Mouse (Mus musculus) midbrain, postnatal 0 days (tissue): ENCODE data around the gene 5730522E02Rik. TPM values are rescaled to one million over a fixed set of nuclear protein-coding genes. Genes with fewer than 3 reads are reported as not detected.

Experiments
- ATAC-seq: fragments of 200-750 bp; cut with Nextera tagmentation; 2 replicates; pipeline ENCODE4 v1.8.0; 2017; ENCODE audit warnings: moderate number of reproducible peaks, mild to moderate bottlenecking, moderate TSS enrichment, moderate library complexity; ENCODE audit not compliant: low FRiP score
- DNase-seq: peaks from one replicate; pipeline ENCODE4 v3.0.0-alpha.2; 2015; ENCODE audit warnings: low spot score
- H3K27ac ChIP-seq: fragments of 300-500 bp; sonication (generic); 2 replicates; pipeline ENCODE4 v1.5.1; 2014; ENCODE audit warnings: low read depth, mild to moderate bottlenecking, low read length, mixed read lengths
- H3K27me3 ChIP-seq: fragments of 300-500 bp; sonication (generic); 2 replicates; pipeline ENCODE4 v1.6.1; 2014; ENCODE audit warnings: low read length, control low read depth, mixed read lengths; ENCODE audit not compliant: insufficient read depth
- H3K36me3 ChIP-seq: fragments of 300-500 bp; sonication (generic); 2 replicates; pipeline ENCODE4 v1.6.1; 2014; ENCODE audit warnings: low read length, control low read depth, mixed read lengths; ENCODE audit not compliant: insufficient read depth
- H3K4me1 ChIP-seq: fragments of 300-500 bp; sonication (generic); 2 replicates; pipeline ENCODE4 v1.6.1; 2014; ENCODE audit warnings: mild to moderate bottlenecking, control low read depth, antibody characterized with exemption, low read length, mixed read lengths; ENCODE audit not compliant: insufficient read depth
- H3K4me2 ChIP-seq: fragments of 300-500 bp; sonication (generic); 2 replicates; pipeline ENCODE4 v1.6.1; 2014; ENCODE audit warnings: low read depth, mild to moderate bottlenecking, low read length, mixed read lengths; ENCODE audit not compliant: poor library complexity, severe bottlenecking
- H3K4me3 ChIP-seq: fragments of 300-500 bp; sonication (generic); 2 replicates; pipeline ENCODE4 v1.5.1; 2014; ENCODE audit warnings: low read depth, mild to moderate bottlenecking, low read length, moderate library complexity
- H3K9ac ChIP-seq: fragments of 300-500 bp; sonication (generic); replicated peaks from 2 replicates; pipeline ENCODE4 v1.6.1; 2014; ENCODE audit warnings: mild to moderate bottlenecking, low read length, moderate library complexity, mixed read lengths; ENCODE audit not compliant: poor library complexity, severe bottlenecking
- H3K9me3 ChIP-seq: fragments of 300-500 bp; sonication (generic); 2 replicates; pipeline ENCODE4 v1.6.1; 2016; ENCODE audit warnings: low read length, control low read depth
- CTCF ChIP-seq: IDR thresholded peaks from 2 replicates; pipeline ENCODE4 v1.5.1; 2016; ENCODE audit warnings: antibody characterized with exemption, mild to moderate bottlenecking
- WGBS: fragments of 180-500 bp; shearing (Covaris S2); extraction: QIAGEN DNeasy Blood & Tissue Kit; methylation state at CpG from one replicate; pipeline ENCODE4 v1.1.7; 2014; 5-methylcytosine and 5-hydroxymethylcytosine counted together
- polyA plus RNA-seq: library from polyadenylated mRNA; unstranded; fragments of >200 nt; fragmentation: Nextera tagmentation; extraction: Ambion mirVana; gene quantifications from 2 replicates; pipeline ENCODE4 v1.2.1, GENCODE M21; 2015
- total RNA-seq: library from RNA; depleted of rRNA; stranded (reverse); fragments of >200 nt; gene quantifications from 2 replicates; pipeline ENCODE4 v1.2.3, GENCODE M21; 2014

The 5730522E02Rik gene
- total and polyA plus RNA-seq, 2 experiments from 2014 or later: 5.6 to 12.7 TPM

GRCm38 (mm10) chr11:26076335-26076734, 134.2 kb downstream of the 5730522E02Rik start:
- no peaks in the 10 kb centered on the region for H3K27me3 ChIP-seq
- H3K4me3 ChIP-seq: no peak overlapping the region
- H3K9ac ChIP-seq: no peak overlapping the region
- no peaks in the 10 kb centered on the region for H3K4me1 ChIP-seq
- no peaks in the 10 kb centered on the region for H3K36me3 ChIP-seq
- ATAC-seq: no peak
- no peaks in the 10 kb centered on the region for H3K9me3 ChIP-seq
- TF ChIP-seq CTCF: no peak
- H3K4me2 ChIP-seq: no peak overlapping the region
- H3K27ac ChIP-seq: no peak overlapping the region
- DNase-seq: no peak
- WGBS: 64% methylated on average over 2 of the region's 2 CpGs

- Histone ChIP-seq H3K9ac (no peak overlapping the region), H3K27me3 (no peaks in the 10 kb centered on the region), H3K27ac (no peak overlapping the region), H3K4me2 (no peak overlapping the region), H3K36me3 (no peaks in the 10 kb centered on the region), H3K4me1 (no peaks in the 10 kb centered on the region), H3K9me3 (no peaks in the 10 kb centered on the region), H3K4me3 (no peak overlapping the region)
- 72% methylated on average over 6 of the region's 6 CpGs for WGBS
- ATAC-seq (no peak), DNase-seq (no peak)
- TF ChIP-seq CTCF: no peak
Measured at GRCm38 (mm10) chr11:26075536-26075935, 135.0 kb downstream of the 5730522E02Rik start.

- 43% methylated on average over 8 of the region's 8 CpGs for WGBS
- DNase-seq: peak; percentile 86
- no peak overlapping the region for H3K27ac ChIP-seq
- no peak overlapping the region for H3K4me2 ChIP-seq
- H3K4me3 ChIP-seq: no peak overlapping the region
- no peaks in the 10 kb centered on the region for H3K4me1 ChIP-seq
- H3K36me3 ChIP-seq: no peaks in the 10 kb centered on the region
- peak; percentile 86 for ATAC-seq
- no peaks in the 10 kb centered on the region for H3K9me3 ChIP-seq
- no peaks in the 10 kb centered on the region for H3K27me3 ChIP-seq
- no peak overlapping the region for H3K9ac ChIP-seq
- TF ChIP-seq CTCF: peak; percentile 88
Measured at GRCm38 (mm10) chr11:26073638-26074294, 136.8 kb downstream of the 5730522E02Rik start.

GRCm38 (mm10) chr11:26072101-26072500, 138.5 kb downstream of the 5730522E02Rik start:
- Histone ChIP-seq H3K4me1 (no peaks in the 10 kb centered on the region), H3K9me3 (no peaks in the 10 kb centered on the region), H3K4me2 (no peak overlapping the region), H3K36me3 (no peaks in the 10 kb centered on the region), H3K27ac (no peak overlapping the region), H3K9ac (no peak overlapping the region), H3K4me3 (no peak overlapping the region), H3K27me3 (no peaks in the 10 kb centered on the region)
- TF ChIP-seq CTCF: no peak
- no peak for ATAC-seq
- 59% methylated on average over 4 of the region's 4 CpGs for WGBS
- no peak for DNase-seq

DNA sequence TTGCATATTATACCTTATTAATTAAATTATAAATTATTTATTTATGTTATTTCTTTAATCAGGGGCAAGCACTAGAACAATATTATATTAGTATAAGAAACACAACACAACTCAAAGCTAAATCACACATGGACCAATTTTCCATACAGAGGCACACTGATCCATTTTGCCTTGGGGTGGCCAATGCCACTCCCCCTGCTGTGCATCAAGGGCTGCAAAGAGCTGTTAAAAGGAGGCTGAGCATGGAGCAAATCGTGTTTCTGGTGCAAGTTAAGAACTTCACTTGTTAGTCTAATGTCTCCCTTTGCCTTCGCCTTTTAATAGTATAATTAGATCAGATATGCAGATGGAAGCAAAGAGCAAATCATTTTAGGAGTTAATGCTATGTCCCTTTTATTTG, 147.3 kb downstream of the 5730522E02Rik start:
- DNase-seq (no peak), ATAC-seq (no peak)
- H3K27ac ChIP-seq: no peak overlapping the region
- no peak overlapping the region for H3K9ac ChIP-seq
- H3K36me3 ChIP-seq: no peaks in the 10 kb centered on the region
- no peak overlapping the region for H3K4me2 ChIP-seq
- 29% methylated on average over 2 of the region's 2 CpGs for WGBS
- H3K27me3 ChIP-seq: no peaks in the 10 kb centered on the region
- no peaks in the 10 kb centered on the region for H3K9me3 ChIP-seq
- peaks cover 6% of the 10 kb centered on the region; the same call in 1 of the 2 replicates for H3K4me1 ChIP-seq
- peak; percentile 11; the same call in 1 of the 2 replicates for TF ChIP-seq CTCF
- no peak overlapping the region for H3K4me3 ChIP-seq

DNA sequence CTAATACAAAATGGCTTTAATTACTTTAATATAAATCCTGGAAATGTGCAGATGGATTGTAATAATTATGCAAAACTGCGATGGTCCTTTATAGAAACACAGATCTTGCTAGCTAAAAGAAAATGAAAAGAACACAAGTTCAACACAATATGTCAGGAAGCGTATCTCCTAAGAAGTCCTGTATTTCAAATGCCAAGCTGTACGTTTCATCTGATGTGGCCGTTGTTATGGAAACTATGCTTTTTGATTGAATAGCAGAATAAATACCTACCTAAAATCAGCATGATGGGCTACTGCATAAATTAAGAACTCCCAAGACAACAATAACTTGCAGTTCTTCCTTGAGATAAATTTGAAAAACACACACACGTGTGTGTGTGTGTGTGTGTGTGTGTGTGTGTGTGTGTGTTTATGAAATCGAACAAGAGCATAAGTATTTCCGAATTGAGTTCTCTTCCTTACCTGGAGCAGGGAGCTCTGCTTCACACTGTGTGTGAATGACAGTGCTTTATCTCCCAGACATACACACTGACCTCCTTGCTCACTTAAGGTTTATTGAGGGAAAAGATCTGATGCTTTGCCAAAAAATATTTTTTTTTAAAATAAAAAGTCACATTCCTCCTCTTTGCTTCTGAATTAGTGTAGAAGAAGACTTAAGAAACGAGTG, 149.0 kb downstream of the 5730522E02Rik start:
- 41% methylated on average over 8 of the region's 8 CpGs for WGBS
- no peak overlapping the region for H3K4me2 ChIP-seq

More for the DNA sequence above, 149.0 kb downstream of the 5730522E02Rik start:
- Histone ChIP-seq H3K9ac (no peak overlapping the region), H3K4me3 (no peak overlapping the region), H3K27ac (no peak overlapping the region), H3K27me3 (no peaks in the 10 kb centered on the region), H3K4me1 (peaks cover 6% of the 10 kb centered on the region; the same call in 1 of the 2 replicates), H3K9me3 (no peaks in the 10 kb centered on the region), H3K36me3 (no peaks in the 10 kb centered on the region)
- DNase-seq (no peak), ATAC-seq (no peak)
- TF ChIP-seq CTCF: no peak
